Mouse (Mus musculus) erythroblast, adult 5-6 weeks (primary cell): ENCODE data around the gene Vangl2. TPM values are rescaled to one million over a fixed set of nuclear protein-coding genes. Genes with fewer than 3 reads are reported as not detected.

Experiments
- ATAC-seq: replicated peaks from 2 replicates; pipeline ENCODE4 v1.8.0; 2016; ENCODE audit warnings: moderate number of reproducible peaks, mild to moderate bottlenecking, moderate TSS enrichment, inconsistent platforms; ENCODE audit not compliant: poor library complexity, low FRiP score, severe bottlenecking
- total RNA-seq, 2 experiments: library from RNA; stranded (forward) in 1 of 2; stranded (reverse) in 1 of 2; fragments of 150-400 nt in 1 of 2; fragments of 200-764, 138-1000 nt in 1 of 2; gene quantifications; 2 replicates each; pipeline versions ENCODE4 v1.2.3 to v1.2.4; 2015 to 2017; ENCODE audit warnings: low replicate concordance in 2 of 2

Gene Vangl2
- total RNA-seq, 2 experiments from 2014 or later = 3.4 TPM; not detected in 1

- ATAC-seq = no peak
These were observed 18.0 kb downstream of the Vangl2 start for GRCm38 (mm10) chr1:172010042-172010824.

DNA sequence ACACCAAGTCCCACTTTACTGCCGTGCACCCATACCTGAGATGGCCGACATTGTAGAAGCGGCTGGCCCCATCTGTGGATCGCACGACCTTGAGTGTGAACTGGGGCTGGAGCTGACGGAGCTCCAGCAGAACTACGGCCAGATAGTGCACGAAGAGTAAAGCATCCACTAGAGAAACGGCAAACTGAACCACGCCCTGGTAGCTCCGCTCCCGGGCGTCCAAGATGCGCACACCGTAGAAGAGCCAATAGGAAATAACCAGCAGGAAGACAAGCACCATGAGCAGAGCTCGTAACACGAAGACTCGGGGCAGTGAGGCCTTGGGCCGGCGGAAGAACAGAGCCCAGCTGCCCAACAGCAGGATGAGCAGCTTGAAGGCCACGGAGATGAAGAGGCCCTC lies 18.8 kb downstream of the Vangl2 start:
- ATAC-seq = no peak

GRCm38 (mm10) chr1:172008351-172008750 lies 19.9 kb downstream of the Vangl2 start:
- ATAC-seq = no peak

- no peak for ATAC-seq
These were observed 20.5 kb downstream of the Vangl2 start for GRCm38 (mm10) chr1:172007761-172008160.

GRCm38 (mm10) chr1:172001665-172002064 lies 26.6 kb downstream of the Vangl2 start:
- ATAC-seq = no peak

- ATAC-seq = no peak
These were observed 27.6 kb downstream of the Vangl2 start for GRCm38 (mm10) chr1:172000641-172001040.

DNA sequence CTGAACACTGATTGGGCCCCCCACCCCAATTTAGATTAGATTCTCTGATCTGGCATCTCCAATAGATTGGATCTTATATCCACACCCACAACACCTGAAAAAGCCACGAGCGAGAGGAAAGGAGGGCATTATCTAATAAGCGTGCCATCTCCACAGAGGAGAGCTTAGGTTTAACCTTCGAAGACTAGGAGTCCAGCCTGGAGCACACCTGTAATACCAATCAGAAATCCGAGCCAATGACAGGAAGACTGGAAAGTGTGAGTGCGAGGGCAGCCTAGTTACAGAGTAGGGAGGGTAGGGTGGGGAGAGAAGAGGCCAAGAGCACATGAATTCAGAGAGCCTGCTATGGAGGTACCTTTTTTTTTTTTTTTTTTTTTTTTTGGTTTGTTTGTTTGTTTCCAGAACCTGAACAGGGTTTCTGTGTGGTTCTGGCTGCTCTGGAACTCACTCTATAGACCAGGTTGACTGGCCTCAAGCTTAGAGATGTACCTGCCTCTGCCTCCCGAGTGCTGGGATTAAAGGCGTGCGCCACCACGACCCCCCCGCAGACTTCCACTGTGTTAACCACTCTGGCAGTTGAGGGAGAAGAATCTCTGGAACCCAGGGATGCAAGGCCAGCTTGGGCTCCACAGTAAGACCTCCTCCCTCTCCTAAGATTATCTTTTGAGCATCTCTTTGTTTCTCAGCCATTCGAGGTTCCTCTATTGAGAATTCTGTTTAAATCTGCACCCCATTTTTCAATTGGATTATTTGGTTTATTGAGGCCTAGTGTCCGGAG lies 29.2 kb downstream of the Vangl2 start:
- no peak for ATAC-seq

DNA sequence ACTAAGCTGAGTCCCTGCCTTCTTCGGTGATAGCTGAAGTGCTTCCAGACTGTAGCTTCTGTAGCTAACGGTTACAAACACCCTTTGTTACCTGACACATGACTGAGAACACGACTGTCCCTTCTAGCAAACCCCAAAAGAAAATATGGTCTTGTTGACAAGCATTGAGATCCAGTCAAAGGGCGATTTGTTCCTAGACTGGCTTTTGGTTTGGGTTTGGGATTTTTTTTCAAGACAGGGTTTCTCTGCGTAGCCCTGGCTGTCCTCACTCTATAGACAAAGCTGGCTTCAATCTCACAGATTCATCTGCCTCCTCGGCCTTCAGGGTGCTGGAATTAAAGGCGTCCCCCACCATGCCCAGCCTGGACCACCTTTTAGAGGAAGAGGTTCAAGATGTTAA lies 31.5 kb downstream of the Vangl2 start:
- no peak for ATAC-seq

DNA sequence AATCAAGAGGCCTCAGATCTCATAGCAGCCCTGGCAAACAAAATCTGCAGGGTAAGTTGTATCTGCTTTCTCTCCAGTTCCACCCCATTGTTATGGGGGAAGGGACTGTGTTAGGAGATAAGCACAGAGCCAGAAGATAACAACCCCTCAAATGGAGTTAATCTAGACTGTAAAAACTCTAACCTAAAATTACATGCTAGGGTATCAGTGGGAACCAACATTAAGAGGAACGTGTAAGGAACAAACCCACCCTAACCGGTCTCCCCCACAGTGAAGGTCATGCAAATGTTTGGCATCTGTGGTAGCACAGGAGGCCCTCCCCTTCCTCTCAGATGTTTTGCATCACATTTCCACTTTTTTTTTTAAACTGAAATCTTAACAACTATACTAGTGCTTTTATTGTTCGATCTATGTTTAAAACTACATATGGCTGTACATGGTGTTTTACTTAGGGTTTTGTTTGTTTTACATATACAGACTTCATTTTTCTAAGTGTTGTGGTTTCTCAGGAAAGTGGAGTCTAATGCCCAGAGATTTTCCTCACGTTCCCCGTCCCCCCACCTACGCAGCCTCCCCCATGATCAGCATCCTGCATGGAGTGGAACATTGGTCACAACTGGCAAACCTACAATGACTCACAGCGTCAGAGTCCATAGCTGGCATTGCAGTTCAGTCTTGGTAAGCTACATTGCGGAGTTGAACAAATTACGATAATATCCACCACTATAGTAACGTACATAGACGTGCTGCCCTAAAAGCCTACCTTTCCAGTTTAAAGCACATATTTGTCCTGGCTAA lies 33.1 kb downstream of the Vangl2 start:
- no peak for ATAC-seq

- no peak for ATAC-seq
These were observed 33.7 kb downstream of the Vangl2 start for GRCm38 (mm10) chr1:171994501-171994900.

- ATAC-seq = no peak
These were observed 35.2 kb downstream of the Vangl2 start for GRCm38 (mm10) chr1:171992901-171993530.

DNA sequence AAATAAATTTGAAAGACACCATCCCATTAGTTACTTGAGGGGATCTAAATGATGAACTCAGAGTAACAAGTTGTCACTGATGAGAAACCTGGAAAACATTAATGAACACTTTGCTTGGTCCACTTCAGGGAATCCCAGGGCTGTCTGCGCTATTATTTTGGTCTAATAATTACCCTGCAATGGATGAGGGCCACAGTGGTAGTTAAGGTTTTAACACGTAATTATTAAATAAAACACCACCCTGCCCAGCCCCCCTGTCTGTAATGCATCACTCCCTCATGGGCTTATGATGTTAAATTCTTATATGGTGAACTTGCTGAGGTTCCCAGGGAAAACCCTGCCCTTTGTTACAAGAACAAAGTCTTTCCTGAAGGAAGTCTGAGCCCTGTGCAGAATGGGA lies 36.4 kb downstream of the Vangl2 start:
- ATAC-seq = no peak

DNA sequence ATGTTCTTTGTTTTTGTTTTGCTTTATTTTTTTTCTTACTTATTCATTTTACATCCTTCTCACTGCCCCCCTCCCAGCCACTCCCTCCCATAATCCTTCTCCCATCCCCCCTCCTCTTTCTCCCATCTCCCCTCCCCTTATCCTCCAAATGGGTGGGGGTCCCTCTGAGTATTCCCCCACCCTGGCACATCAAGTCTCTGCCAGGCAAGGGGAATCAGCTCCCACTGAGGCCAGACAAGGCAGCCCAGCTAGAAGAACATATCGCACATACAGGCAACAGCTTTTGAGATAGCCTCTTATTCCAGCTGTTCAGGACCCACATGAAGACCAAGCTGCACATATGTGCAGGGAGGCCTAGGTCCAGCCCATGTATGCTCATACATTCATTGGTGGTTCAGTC lies 44.1 kb downstream of the Vangl2 start:
- ATAC-seq = no peak

DNA sequence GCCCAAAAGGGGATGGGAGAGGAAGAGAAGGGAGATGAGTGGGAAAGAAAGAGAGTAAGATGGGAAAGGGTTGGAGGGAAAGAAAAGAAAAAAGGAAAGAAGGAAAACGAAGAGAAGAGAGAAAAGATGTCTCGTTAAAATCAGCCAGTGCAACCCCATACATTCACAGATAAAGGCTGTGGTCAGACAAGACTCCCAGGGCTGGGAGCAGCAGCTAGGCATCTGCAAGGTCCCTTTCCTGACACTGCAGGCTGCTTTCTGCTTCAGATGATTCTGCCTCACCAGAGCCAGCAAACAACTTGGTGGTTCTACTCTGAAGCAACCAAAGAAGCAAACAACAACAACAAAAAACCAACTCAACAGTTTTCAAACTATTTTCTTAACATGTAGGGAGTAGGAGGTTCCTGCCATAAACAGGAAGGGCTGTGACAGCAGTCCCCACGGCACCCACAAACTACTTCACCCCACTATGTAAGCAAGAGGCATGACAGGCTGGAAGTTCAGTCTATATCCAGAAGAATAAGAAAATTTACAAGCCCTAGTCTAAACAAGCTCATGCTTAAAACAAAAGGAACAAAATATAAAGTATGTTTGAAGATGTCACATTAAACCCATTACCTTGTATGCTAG lies 44.8 kb downstream of the Vangl2 start:
- ATAC-seq = no peak

- no peak for ATAC-seq
These were observed 45.5 kb downstream of the Vangl2 start for GRCm38 (mm10) chr1:171982740-171983139.

GRCm38 (mm10) chr1:171982170-171982569 lies 46.1 kb downstream of the Vangl2 start:
- no peak for ATAC-seq

- no peak for ATAC-seq
These were observed 48.1 kb downstream of the Vangl2 start for GRCm38 (mm10) chr1:171979969-171980730.

DNA sequence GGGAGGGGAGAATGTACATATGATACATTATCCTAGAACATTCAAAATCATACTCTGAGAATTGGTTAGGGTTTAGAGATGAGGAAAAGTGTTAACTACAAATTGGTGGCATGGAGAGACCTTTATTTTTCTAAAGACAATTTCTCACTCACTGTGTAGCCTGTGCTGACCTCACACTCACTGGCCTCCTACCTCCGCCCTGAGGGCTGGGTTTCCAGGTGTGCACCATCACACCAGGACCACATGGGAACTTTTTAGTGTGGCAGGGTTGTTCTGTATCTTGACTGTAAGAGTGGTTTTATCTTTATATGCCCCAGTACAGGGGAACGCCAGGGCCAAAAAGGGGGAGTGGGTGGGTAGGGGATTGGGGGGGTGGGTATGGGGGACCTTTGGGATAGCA lies 50.4 kb downstream of the Vangl2 start:
- no peak for ATAC-seq
